Mouse (Mus musculus): ENCODE data around the gene Zc3h13.

- TF ChIP-seq CTCF (IDR thresholded peaks at IDR 0.05; ENCODE audit: borderline replicate concordance, insufficient read depth, low read depth, low read length) (no peak), POLR2A (IDR thresholded peaks at IDR 0.05; ENCODE audit: borderline replicate concordance, insufficient read depth, low read length) (no peak)
Measured at GRCm38 (mm10) chr14:75303807-75304206, 19.6 kb downstream of the Zc3h13 start.

Measured in cerebellum, adult 2 months (tissue).